Comparison of ENCODE assay signal across 8 mouse cellular contexts in the genomic region with DNA sequence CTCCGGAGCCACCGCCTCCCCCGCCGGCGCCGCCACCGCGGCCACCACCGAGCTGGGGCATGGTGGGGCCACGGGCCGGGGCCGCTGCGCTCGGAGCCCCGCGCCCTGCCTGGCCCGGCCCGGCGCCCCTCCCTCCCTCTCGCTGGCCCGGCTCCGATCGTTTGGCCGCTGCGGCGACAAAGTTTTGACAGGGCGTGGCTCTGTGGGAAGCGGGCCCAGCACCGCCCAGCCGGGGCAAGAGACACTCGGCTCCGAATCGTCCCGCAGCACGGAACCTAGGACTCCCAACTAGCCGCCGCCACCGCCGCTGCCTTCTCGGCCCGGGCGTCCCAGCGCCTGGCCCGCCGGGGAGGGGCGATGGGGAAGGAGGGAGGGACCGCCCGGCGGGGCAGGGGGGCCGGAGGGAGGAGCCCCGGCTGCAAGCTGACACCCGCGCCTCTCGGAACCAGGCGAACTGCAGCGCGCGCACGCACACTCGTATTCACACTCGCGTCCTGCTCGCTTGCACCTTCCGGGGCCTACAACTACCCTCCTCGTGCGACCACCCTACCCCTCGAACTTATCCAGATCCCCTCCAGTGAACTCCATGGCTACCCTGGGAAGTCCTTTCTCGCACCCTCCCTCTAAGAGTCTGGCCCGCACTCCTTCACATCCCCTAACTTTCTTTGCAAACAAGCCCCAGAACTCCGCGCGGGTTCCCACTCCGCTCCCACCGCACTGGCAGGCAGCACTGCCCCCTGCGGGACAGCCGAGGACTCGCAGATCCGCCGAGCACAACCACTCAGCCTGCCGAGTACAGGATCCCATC. TPM values are rescaled to one million over a fixed set of nuclear protein-coding genes. Genes with fewer than 3 reads are reported as not detected.
A peak's percentile ranks its signal among the peaks of the same experiment; 100 is the strongest.
DNase-seq lines count a peak whose midpoint lies in the region; ATAC-seq and TF ChIP-seq lines count a peak whose summit lies in the region.

Gene Tcf7l1, minus strand, starts transcription at position 363 of the 808 bp plus-strand sequence.

- peaks cover 26% of the 10 kb centered on the region for H3K4me1 ChIP-seq in embryonic facial prominence, embryonic 10.5 days
- no peaks in the 10 kb centered on the region for H3K4me1 ChIP-seq in intestine, postnatal 0 days (replicated peaks; ENCODE audit: control insufficient read depth, insufficient read depth, low read length)
- H3K4me1 ChIP-seq in midbrain, embryonic 11.5 days (ENCODE audit: control insufficient read depth, insufficient read depth, low read length) = peaks cover 14% of the 10 kb centered on the region

- H3K9ac ChIP-seq in intestine, postnatal 0 days (ENCODE audit: low read depth, low read length) = peak within 1 kb of the TSS; percentile 66
- peak within 1 kb of the TSS; percentile 87 for H3K9ac ChIP-seq in midbrain, embryonic 11.5 days (ENCODE audit: low read length)

- H3K36me3 ChIP-seq in embryonic facial prominence, embryonic 10.5 days (replicated peaks) = peaks cover 23% of the 10 kb centered on the region
- no peaks in the 10 kb centered on the region for H3K36me3 ChIP-seq in intestine, postnatal 0 days (ENCODE audit: control insufficient read depth, insufficient read depth)
- H3K36me3 ChIP-seq in midbrain, embryonic 11.5 days (ENCODE audit: control insufficient read depth, insufficient read depth, low read length) = no peaks in the 10 kb centered on the region

- ATAC-seq in granulocyte monocyte progenitor cell, adult 5-6 weeks (replicated peaks; ENCODE audit: poor library complexity, severe bottlenecking) = peak; percentile 85
- peak; percentile 79 for ATAC-seq in intestine, postnatal 0 days
- ATAC-seq in midbrain, embryonic 11.5 days (ENCODE audit: low FRiP score) = peak; percentile 93

- H3K27me3 ChIP-seq in embryonic facial prominence, embryonic 10.5 days (replicated peaks; ENCODE audit: low read depth, poor library complexity, severe bottlenecking) = peaks cover 6% of the 10 kb centered on the region; the same call in 1 of the 2 replicates
- H3K27me3 ChIP-seq in intestine, postnatal 0 days (replicated peaks; ENCODE audit: control insufficient read depth, insufficient read depth, low read length) = no peaks in the 10 kb centered on the region
- no peaks in the 10 kb centered on the region; the same call in 1 of the 2 replicates for H3K27me3 ChIP-seq in midbrain, embryonic 11.5 days (ENCODE audit: control insufficient read depth, insufficient read depth, low read length)

- TF ChIP-seq CTCF in intestine, postnatal 0 days (IDR thresholded peaks at IDR 0.05; ENCODE audit: low read depth) = peak; percentile 98

- intact Hi-C loops in left cerebral cortex, postnatal 36 days (cut with DNase I) = loop anchor here (1.0 to 5.0 kb wide), 2 partner anchors 43 to 142 kb away; no protein-coding TSS in a partner anchor

- peak within 1 kb of the TSS; percentile 92 for H3K4me3 ChIP-seq in embryonic facial prominence, embryonic 10.5 days
- H3K4me3 ChIP-seq in intestine, postnatal 0 days (ENCODE audit: low read depth, low read length) = peak within 1 kb of the TSS; percentile 78
- peak within 1 kb of the TSS; percentile 87 for H3K4me3 ChIP-seq in midbrain, embryonic 11.5 days (ENCODE audit: low read depth, low read length)

- DNase-seq in adrenal gland, postnatal 10 days = peak; percentile 97
- DNase-seq in embryonic facial prominence, embryonic 10.5 days (ENCODE audit: low spot score) = peak; percentile 95
- peak; percentile 81 to 87 for DNase-seq in left cerebral cortex, postnatal 36 days (ENCODE audit: low spot score in 2 of 2)
- peak; percentile 99 for DNase-seq in midbrain, embryonic 11.5 days (ENCODE audit: low spot score, missing footprints)
- peak; percentile 94 for DNase-seq in right cerebral cortex, postnatal 4 days
- peak; percentile 90 for DNase-seq in yolk sac, embryonic 10.5 days (ENCODE audit: low spot score)

- H3K27ac ChIP-seq in embryonic facial prominence, embryonic 10.5 days (replicated peaks) = peak within 1 kb of the TSS; percentile 97
- H3K27ac ChIP-seq in intestine, postnatal 0 days (ENCODE audit: low read depth, low read length) = peak within 1 kb of the TSS; percentile 83
- peak within 1 kb of the TSS; percentile 77 for H3K27ac ChIP-seq in midbrain, embryonic 11.5 days (ENCODE audit: low read depth, low read length)

- WGBS in embryonic facial prominence, embryonic 10.5 days = under 1% methylated on average over 80 of the region's 80 CpGs
- under 1% methylated on average over 79 of the region's 80 CpGs for WGBS in intestine, postnatal 0 days
- WGBS in midbrain, embryonic 11.5 days = under 1% methylated on average over 63 of the region's 80 CpGs

- peak within 1 kb of the TSS; percentile 97 for H3K4me2 ChIP-seq in intestine, postnatal 0 days (replicated peaks; ENCODE audit: low read depth)
- peak within 1 kb of the TSS; percentile 89 for H3K4me2 ChIP-seq in midbrain, embryonic 11.5 days

- no peaks in the 10 kb centered on the region for H3K9me3 ChIP-seq in embryonic facial prominence, embryonic 10.5 days
- H3K9me3 ChIP-seq in intestine, postnatal 0 days (ENCODE audit: control insufficient read depth) = no peaks in the 10 kb centered on the region
- H3K9me3 ChIP-seq in midbrain, embryonic 11.5 days (ENCODE audit: control insufficient read depth, low read length) = no peaks in the 10 kb centered on the region

RNA-seq across cellular contexts. Expression of gene Tcf7l1, which starts in this region (rescaled TPM):
- 10 to 100 TPM; 19.6 to 20.1 TPM for total RNA-seq in adrenal gland, postnatal 10 days (2021)
- polyA plus RNA-seq in embryonic facial prominence, embryonic 10.5 days (2016; fragmentation: Nextera tagmentation; extraction: Ambion mirVana) = 34.8 and 37.1 TPM in 2 replicates
- total RNA-seq in granulocyte monocyte progenitor cell, adult 5-6 weeks (2014; fragmentation: Nextera tagmentation) = 3.4 TPM in 1 of 2 replicates, not detected in the other
- total RNA-seq in granulocyte monocyte progenitor cell, adult 5-6 weeks (2017) = 0.26 TPM in 1 of 2 replicates, not detected in the other
- polyA plus RNA-seq in intestine, postnatal 0 days (2015; fragmentation: Nextera tagmentation; extraction: Ambion mirVana) = 6.6 and 6.8 TPM in 2 replicates
- total RNA-seq in left cerebral cortex, postnatal 36 days (2021) = 1 to 10 TPM; 3.5 to 3.7 TPM
- polyA plus RNA-seq in midbrain, embryonic 11.5 days (2014; fragmentation: Nextera tagmentation; extraction: Ambion mirVana) = 16.7 and 19.8 TPM in 2 replicates

Comparison
In these comparisons a context has a peak if more than half of its experiments do, and no peak if none do; other contexts are left out.
1. Peak in every context shown above with its lines: DNase-seq, ATAC-seq, H3K4me3 ChIP-seq and H3K27ac ChIP-seq.